Mouse (Mus musculus) midbrain, embryonic 11.5 days (tissue): ENCODE measurements around the gene Tmem117. TPM values are rescaled to one million over a fixed set of nuclear protein-coding genes. Genes with fewer than 3 reads are reported as not detected.

Experiments used
- ATAC-seq: fragments of 200-750 bp; cut with Nextera tagmentation; 2 replicates; pipeline ENCODE4 v1.8.0; 2017; ENCODE audit warnings: moderate TSS enrichment, moderate library complexity; ENCODE audit not compliant: low FRiP score
- DNase-seq: peaks from one replicate; pipeline ENCODE4 v3.0.0; 2015; ENCODE audit warnings: low spot score; ENCODE audit errors: missing footprints
- H3K27ac ChIP-seq: fragments of 300-500 bp; sonication (generic); 2 replicates; pipeline ENCODE4 v1.5.1; 2014; ENCODE audit warnings: low read depth, low read length
- H3K27me3 ChIP-seq: fragments of 300-500 bp; sonication (generic); 2 replicates; pipeline ENCODE4 v1.6.1; 2014; ENCODE audit warnings: mild to moderate bottlenecking, low read length, moderate library complexity, mixed read lengths; ENCODE audit not compliant: control insufficient read depth, insufficient read depth
- H3K36me3 ChIP-seq: fragments of 300-500 bp; sonication (generic); 2 replicates; pipeline ENCODE4 v1.6.1; 2014; ENCODE audit warnings: mild to moderate bottlenecking, low read length, moderate library complexity, mixed read lengths; ENCODE audit not compliant: control insufficient read depth, insufficient read depth
- H3K4me1 ChIP-seq: fragments of 300-500 bp; sonication (generic); 2 replicates; pipeline ENCODE4 v1.6.1; 2014; ENCODE audit warnings: low read length; ENCODE audit not compliant: control insufficient read depth, insufficient read depth
- H3K4me2 ChIP-seq: fragments of 300-500 bp; sonication (generic); 2 replicates; pipeline ENCODE4 v1.6.1; 2014; ENCODE audit warnings: mild to moderate bottlenecking, moderate library complexity
- H3K4me3 ChIP-seq: fragments of 300-500 bp; sonication (generic); 2 replicates; pipeline ENCODE4 v1.5.1; 2014; ENCODE audit warnings: low read depth, low read length
- H3K9ac ChIP-seq: fragments of 300-500 bp; sonication (generic); 2 replicates; pipeline ENCODE4 v1.6.1; 2014; ENCODE audit warnings: low read length
- H3K9me3 ChIP-seq: fragments of 300-500 bp; sonication (generic); 2 replicates; pipeline ENCODE4 v1.6.1; 2016; ENCODE audit warnings: low read length; ENCODE audit not compliant: control insufficient read depth
- WGBS: fragments of 180-500 bp; shearing (Covaris S2); extraction: QIAGEN DNeasy Blood & Tissue Kit; methylation state at CpG from one replicate; pipeline ENCODE4 v1.1.7; 2014; 5-methylcytosine and 5-hydroxymethylcytosine counted together
- polyA plus RNA-seq: library from polyadenylated mRNA; unstranded; fragments of >200 nt; fragmentation: Nextera tagmentation; extraction: Ambion mirVana; gene quantifications from 2 replicates; pipeline ENCODE4 v1.2.1, GENCODE M21; 2014

The Tmem117 gene
- polyA plus RNA-seq, 1 experiment from 2014 or later = 1.7 TPM

DNA sequence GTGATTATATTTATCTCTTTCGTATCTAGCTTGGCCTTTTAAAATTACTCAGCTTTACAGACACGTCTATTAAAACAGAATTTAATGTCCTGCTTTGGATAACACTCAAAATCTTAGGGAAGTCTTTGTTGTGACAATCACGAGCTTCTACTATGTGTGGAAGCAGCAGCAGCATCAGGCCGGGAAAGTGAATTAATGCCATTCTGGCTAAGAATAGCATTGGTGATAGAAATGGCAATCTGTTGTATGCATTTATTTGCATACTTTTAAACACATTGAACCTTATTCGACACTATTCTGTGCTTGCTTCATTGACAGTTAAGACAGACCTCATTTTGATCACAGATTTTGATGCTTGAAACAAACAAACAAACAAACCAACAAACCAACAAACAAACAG, 239.3 kb downstream of the Tmem117 start:
- ATAC-seq = no peak
- Histone ChIP-seq H3K4me3 (no peak overlapping the region), H3K4me2 (no peak overlapping the region), H3K27ac (no peak overlapping the region), H3K9ac (no peak overlapping the region), H3K9me3 (no peaks in the 10 kb centered on the region), H3K4me1 (0 out of 2 replicates have a peak, but pooled peaks cover 3% of the 10 kb centered on the region), H3K27me3 (no peaks in the 10 kb centered on the region), H3K36me3 (no peaks in the 10 kb centered on the region)
- 83% methylated on average over 5 of the region's 5 CpGs for WGBS
- no peak for DNase-seq

DNA sequence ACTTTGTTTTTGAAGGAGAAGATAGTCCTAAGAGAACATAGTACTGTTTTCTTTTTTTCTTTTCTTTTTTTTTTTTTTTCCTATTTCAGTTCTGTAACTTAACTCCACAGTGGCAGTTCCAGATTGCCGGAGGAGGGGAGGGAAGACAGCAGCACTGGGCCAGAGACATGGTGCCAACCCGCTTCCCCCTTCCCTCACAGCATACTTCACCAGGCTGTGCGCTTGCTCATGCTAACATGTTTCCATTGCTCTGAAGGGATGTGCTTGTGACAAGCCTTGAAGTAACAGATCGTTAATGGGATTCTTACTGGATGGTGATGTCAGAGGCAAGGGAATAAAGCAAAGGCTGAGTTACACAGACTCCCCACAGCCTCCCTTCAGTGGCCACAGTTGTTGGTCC, 256.0 kb downstream of the Tmem117 start:
- no peaks in the 10 kb centered on the region for H3K9me3 ChIP-seq
- DNase-seq = no peak
- H3K4me3 ChIP-seq = no peak overlapping the region
- H3K9ac ChIP-seq = no peak overlapping the region
- 75% methylated on average over 4 of the region's 4 CpGs for WGBS
- H3K27ac ChIP-seq = no peak overlapping the region
- H3K36me3 ChIP-seq = no peaks in the 10 kb centered on the region
- ATAC-seq = no peak
- H3K4me2 ChIP-seq = no peak overlapping the region
- no peaks in the 10 kb centered on the region for H3K4me1 ChIP-seq
- no peaks in the 10 kb centered on the region for H3K27me3 ChIP-seq

DNA sequence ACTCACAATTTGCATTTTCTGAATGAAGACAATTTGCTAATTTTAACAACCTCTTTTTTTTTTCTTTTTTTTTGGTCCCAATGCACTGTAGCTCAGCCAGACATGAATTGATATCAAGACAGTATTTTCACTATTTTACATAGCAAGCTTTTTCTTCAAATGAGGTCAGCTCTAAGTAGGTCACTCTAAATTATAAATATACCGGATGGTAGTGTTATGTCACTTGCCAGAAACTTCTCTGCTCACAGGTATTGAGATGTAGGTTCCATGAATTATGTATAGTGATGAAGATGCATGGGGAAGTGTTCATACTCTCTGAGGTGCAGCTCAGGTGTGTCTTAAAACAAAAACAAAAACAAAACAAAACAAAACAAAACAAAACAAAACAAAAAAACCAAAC, 264.2 kb downstream of the Tmem117 start:
- ATAC-seq = no peak
- Histone ChIP-seq H3K4me3 (no peak overlapping the region), H3K27me3 (no peaks in the 10 kb centered on the region), H3K9me3 (no peaks in the 10 kb centered on the region), H3K27ac (no peak overlapping the region), H3K4me1 (0 out of 2 replicates have a peak, but pooled peaks cover 5% of the 10 kb centered on the region), H3K9ac (no peak overlapping the region), H3K4me2 (no peak overlapping the region), H3K36me3 (no peaks in the 10 kb centered on the region)
- WGBS = 90% methylated on average over 1 of the region's 1 CpGs
- no peak for DNase-seq

DNA sequence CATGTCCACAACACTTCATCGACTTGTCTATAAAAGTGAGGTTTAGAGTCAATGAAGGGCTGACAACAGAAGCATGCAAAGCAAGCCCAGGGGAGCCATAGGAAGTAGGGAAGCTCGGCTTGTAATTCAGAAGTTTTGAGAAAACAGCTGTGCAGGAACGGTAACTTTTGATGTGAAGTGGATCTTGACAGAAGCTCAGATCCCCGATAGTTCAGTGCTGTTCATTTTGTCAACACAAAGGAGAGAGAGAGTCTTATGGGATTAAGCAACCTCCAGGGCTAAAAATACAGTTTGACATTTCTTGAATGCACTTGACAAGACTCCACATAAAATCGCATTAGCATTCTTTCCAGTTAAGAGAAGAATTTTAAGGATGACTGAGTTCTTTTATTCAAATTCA, 265.1 kb downstream of the Tmem117 start:
- H3K4me3 ChIP-seq = no peak overlapping the region
- H3K27me3 ChIP-seq = no peaks in the 10 kb centered on the region
- H3K36me3 ChIP-seq = no peaks in the 10 kb centered on the region
- no peak for DNase-seq
- peak; percentile 55; the same call in 1 of the 2 replicates for ATAC-seq
- 0 out of 2 replicates have a peak, but pooled peaks cover 5% of the 10 kb centered on the region for H3K4me1 ChIP-seq
- no peak overlapping the region for H3K27ac ChIP-seq
- no peaks in the 10 kb centered on the region for H3K9me3 ChIP-seq
- 35% methylated on average over 5 of the region's 5 CpGs for whole genome bisulfite sequencing
- H3K4me2 ChIP-seq = no peak overlapping the region
- H3K9ac ChIP-seq = no peak overlapping the region

DNA sequence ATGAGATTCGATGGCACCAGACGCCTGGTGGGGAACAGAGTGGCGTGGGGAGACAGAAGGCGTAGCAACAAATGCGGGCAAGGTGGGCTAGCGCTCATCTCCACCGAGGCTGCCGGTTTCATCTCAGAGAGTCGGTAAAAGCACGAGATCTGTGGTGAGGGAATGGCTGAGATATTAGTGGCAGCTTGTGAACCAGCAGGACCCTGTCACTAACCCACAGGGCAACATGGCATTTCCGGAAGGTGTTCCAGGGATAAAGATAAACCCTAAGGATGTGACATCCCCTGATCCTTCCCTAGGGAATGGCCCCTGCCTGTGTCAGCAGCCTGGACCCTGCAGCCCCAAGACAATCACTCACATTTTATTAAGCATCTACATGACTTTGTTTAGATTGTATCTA, 266.6 kb downstream of the Tmem117 start:
- DNase-seq (no peak), ATAC-seq (no peak)
- H3K4me1 ChIP-seq = 0 out of 2 replicates have a peak, but pooled peaks cover 5% of the 10 kb centered on the region
- no peak overlapping the region for H3K4me2 ChIP-seq
- no peak overlapping the region for H3K27ac ChIP-seq
- H3K4me3 ChIP-seq = no peak overlapping the region
- no peak overlapping the region for H3K9ac ChIP-seq
- H3K36me3 ChIP-seq = no peaks in the 10 kb centered on the region
- no peaks in the 10 kb centered on the region for H3K9me3 ChIP-seq
- 91% methylated on average over 11 of the region's 11 CpGs for WGBS
- H3K27me3 ChIP-seq = no peaks in the 10 kb centered on the region

DNA sequence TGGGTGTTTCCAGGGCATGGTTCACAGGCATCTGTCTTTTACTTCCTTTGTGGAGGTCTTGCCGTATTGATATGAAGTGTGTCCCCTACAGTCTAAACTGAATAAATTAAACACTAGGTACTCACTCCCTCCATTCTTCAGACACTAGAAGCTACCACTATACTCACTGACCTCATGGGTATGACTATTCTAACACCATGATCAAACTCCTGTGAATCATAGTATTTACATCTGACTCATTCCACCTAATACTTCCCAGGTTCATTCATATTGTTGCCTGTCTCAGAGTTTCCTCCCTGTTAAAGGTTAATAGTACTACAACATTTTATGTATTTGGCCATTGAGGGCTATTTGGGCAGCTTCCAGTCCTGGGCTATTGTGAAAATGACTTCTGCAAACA, 274.2 kb downstream of the Tmem117 start:
- H3K4me1 ChIP-seq = no peaks in the 10 kb centered on the region
- no peaks in the 10 kb centered on the region for H3K9me3 ChIP-seq
- H3K27me3 ChIP-seq = no peaks in the 10 kb centered on the region
- 89% methylated on average over 1 of the region's 1 CpGs for WGBS
- DNase-seq (no peak), ATAC-seq (no peak)
- no peaks in the 10 kb centered on the region for H3K36me3 ChIP-seq
- H3K9ac ChIP-seq = no peak overlapping the region
- H3K27ac ChIP-seq = no peak overlapping the region
- H3K4me2 ChIP-seq = no peak overlapping the region
- H3K4me3 ChIP-seq = no peak overlapping the region

DNA sequence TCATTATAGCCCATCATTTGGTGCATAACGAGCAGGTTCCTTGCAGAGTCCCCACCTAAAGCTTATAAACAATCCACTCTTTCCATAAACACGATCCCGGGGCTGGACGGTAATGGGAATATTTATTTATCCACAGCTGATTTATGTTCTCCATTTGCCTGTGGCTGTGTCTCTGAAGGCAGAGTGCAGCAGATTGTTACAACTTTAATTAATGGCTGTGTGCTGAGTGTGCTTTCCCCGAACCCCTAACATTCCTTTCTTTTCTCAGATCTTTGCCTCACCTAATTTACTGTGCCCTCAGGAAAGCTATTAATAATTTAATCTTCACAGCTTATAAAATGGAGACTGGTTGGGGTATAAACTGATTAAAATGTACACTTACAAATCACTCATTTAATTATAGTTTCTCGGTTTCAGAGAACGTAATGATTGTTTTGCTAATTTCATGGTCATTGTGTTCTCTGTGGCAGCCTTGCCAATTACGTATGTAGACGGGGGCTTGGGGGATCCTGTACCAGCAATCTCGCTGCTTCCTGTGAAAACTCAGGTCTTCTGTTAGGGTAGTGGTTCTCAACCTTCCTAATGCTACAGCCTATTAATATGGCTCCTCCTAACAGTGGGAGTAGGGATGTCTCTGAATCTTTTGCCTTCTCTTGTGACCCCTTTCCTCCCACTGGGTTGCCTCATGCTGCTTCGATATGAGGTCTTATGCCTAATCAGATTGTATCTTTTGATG, 275.8 kb downstream of the Tmem117 start:
- no peaks in the 10 kb centered on the region for H3K36me3 ChIP-seq
- no peak overlapping the region for H3K4me2 ChIP-seq
- 85% methylated on average over 11 of the region's 11 CpGs for WGBS
- H3K9ac ChIP-seq = no peak overlapping the region
- H3K4me3 ChIP-seq = no peak overlapping the region
- no peaks in the 10 kb centered on the region for H3K9me3 ChIP-seq
- H3K27ac ChIP-seq = no peak overlapping the region
- DNase-seq = no peak
- H3K27me3 ChIP-seq = no peaks in the 10 kb centered on the region
- no peaks in the 10 kb centered on the region for H3K4me1 ChIP-seq
- no peak for ATAC-seq

DNA sequence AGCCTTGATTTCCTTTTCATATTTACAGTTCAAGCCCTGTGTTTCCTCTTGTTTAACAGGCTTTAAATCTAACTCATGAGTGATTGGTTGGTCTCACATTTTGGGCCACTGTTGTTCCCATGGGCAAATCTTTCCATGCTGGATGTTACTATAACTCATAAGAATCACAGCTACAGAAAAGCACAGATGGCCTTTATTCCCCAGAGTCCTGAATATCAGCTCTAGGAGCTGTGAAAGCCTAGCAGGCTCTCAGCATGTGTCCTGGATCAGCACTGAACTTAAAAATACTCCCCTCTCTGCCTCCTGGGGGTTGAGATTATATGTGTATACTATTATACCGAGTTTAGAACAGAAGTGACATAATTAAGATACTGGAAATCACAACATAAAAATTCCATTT, 292.6 kb downstream of the Tmem117 start:
- no peak overlapping the region for H3K4me2 ChIP-seq
- no peak for ATAC-seq
- H3K9ac ChIP-seq = no peak overlapping the region
- no peaks in the 10 kb centered on the region for H3K27me3 ChIP-seq
- peak; percentile 84 for DNase-seq
- no peaks in the 10 kb centered on the region for H3K4me1 ChIP-seq
- WGBS = 29% methylated on average over 1 of the region's 1 CpGs
- H3K4me3 ChIP-seq = no peak overlapping the region
- H3K36me3 ChIP-seq = no peaks in the 10 kb centered on the region
- no peak overlapping the region for H3K27ac ChIP-seq
- H3K9me3 ChIP-seq = no peaks in the 10 kb centered on the region

DNA sequence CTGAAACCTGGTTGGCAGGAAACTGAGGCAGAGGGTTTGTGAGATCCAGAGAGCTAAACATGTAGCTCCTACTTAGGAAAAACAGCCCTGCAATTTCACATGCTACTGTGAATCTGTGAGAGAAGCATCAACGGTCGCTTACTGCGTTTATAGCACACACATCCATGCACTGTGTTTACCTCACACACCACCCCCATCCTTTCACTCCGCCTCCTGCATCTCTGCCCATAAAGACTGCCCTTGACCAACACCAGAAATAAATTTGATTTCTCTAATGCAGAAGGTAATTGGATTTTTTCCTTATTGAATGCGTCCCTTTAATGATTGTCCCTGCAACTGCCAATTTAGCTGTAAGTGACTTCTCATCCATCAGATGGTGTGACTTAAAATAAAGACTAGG, 299.0 kb downstream of the Tmem117 start:
- no peak for ATAC-seq

More for the DNA sequence above, 299.0 kb downstream of the Tmem117 start:
- Histone ChIP-seq H3K27ac (no peak overlapping the region), H3K36me3 (no peaks in the 10 kb centered on the region), H3K4me1 (no peaks in the 10 kb centered on the region), H3K4me3 (no peak overlapping the region), H3K9ac (no peak overlapping the region), H3K9me3 (no peaks in the 10 kb centered on the region), H3K27me3 (no peaks in the 10 kb centered on the region), H3K4me2 (no peak overlapping the region)
- WGBS = 90% methylated on average over 5 of the region's 5 CpGs
- peak; percentile 66 for DNase-seq
